Mouse (Mus musculus) ovary, adult 18-20 months (tissue): ENCODE data around the gene Sstr5.

Source experiments
- DNase-seq: peaks from one replicate; pipeline ENCODE4 v3.0.0; 2022; ENCODE audit warnings: low spot score, mixed read lengths

The Sstr5 gene

DNA sequence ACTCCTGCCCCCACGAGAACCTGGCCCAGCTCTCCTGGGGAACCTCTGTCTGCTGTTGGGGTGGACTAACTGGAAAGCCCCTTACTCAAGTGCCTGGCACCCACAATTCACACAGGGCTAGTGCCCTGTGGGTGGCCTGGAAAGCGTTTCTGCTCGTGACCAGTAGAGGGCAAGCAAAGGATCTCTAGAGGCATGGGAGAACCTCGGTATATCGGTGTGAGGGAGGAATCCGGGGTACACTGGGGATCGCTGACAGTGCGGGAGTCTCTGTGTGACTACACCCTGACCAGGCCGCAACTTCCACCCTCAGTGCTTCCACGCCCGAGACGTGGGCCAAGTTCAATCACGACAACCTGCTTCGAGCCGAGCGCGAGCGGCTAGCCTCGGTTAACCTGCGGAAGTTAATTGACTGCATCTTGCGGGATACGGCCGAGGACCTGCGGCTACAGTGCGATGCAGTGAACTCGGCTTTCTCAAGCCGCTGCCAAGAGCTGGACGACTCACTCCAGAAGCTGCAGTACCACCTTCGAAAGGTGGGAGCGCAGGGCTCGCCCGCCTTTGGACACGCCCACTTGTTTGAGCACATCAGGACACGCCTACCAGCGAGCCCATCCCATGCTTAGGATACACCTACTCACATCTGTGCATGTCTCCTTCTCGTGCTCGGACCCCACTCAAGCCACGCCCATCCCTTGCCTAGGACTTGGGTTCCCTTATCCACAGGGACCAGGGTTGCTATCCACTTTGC lies 22.6 kb downstream of the Sstr5 start:
- DNase-seq = peak; percentile 39

DNA sequence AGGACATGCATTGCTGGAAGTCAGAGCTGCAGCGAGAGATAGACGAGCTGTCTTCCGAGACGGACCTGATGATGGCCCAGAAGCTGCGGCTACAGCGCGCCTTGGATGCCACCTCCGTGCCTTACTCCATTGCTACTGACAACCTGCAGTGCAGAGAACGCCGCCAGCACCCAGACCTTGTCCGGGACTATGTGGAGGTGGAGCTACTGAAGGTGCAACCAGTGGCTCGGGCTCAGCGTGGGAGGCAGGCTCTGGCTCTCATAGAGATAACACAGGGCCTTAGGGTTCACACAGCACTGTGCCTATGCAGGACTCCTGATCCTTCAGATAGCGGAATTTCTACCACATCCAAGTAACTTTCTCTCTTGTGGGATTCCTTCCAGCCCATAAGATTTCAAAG lies 25.0 kb downstream of the Sstr5 start:
- DNase-seq = peak; percentile 35

GRCm38 (mm10) chr17:25471418-25471817 lies 25.7 kb downstream of the Sstr5 start:
- DNase-seq = peak; percentile 52

GRCm38 (mm10) chr17:25469798-25470197 lies 27.3 kb downstream of the Sstr5 start:
- DNase-seq = peak; percentile 27

DNA sequence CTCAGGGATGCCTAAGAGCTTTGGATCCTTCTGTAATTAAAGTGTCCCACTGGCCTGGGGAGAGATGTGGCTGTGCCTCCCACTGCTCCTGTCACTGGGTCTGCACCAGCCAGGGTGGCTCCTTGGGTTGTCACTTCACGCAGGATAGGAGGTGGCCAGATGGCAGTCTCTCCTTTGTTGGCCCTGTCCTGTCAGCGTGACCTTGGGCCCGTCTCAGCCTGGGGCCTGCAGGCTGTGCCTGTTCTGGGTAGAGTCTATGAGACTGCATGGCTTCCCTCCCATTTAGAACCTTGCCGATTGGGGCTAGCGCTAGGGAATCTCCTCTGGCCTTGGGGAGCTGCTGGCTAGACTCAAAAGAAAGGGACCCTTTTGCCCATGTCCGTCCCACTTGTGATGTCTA lies 28.8 kb downstream of the Sstr5 start:
- DNase-seq = no peak

GRCm38 (mm10) chr17:25467781-25468180 lies 29.3 kb downstream of the Sstr5 start:
- DNase-seq = no peak

GRCm38 (mm10) chr17:25466257-25466656 lies 30.8 kb downstream of the Sstr5 start:
- DNase-seq = no peak

GRCm38 (mm10) chr17:25464091-25464490 lies 33.0 kb downstream of the Sstr5 start:
- no peak for DNase-seq

- DNase-seq = no peak
Measured at GRCm38 (mm10) chr17:25463326-25463945, 33.7 kb downstream of the Sstr5 start.

- DNase-seq = no peak
Measured at GRCm38 (mm10) chr17:25462236-25462875, 34.7 kb downstream of the Sstr5 start.

DNA sequence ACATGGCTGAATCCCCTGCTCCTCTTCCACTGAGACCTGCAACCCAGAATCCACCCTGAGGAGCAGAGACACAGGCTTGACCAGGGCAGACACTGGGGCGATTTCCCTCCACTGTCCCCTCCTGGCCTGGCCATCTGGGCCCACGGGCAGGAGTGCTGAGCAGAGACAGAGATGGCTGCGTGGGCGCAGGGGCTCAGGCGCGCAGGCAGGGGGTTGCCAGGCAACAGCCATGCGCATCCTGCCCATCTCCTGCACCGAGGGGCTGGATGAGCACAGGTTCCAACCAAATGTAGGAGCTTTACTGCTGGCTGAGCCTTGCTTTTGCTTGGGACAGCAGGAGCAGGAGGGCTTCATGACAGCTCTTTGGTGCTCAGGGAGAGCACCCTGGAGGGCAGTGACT lies 40.5 kb downstream of the Sstr5 start:
- no peak for DNase-seq

GRCm38 (mm10) chr17:25454272-25454671 lies 42.8 kb downstream of the Sstr5 start, which contains the start of gene Tekt4:
TSS of gene Tekt4 (plus strand) at chr17:25454615.
- DNase-seq = no peak

- no peak for DNase-seq
Measured at GRCm38 (mm10) chr17:25452246-25452965, 44.7 kb downstream of the Sstr5 start.

- no peak for DNase-seq
Measured at GRCm38 (mm10) chr17:25450329-25450728, 46.8 kb downstream of the Sstr5 start.

GRCm38 (mm10) chr17:25447865-25448264 lies 49.2 kb downstream of the Sstr5 start:
- DNase-seq = no peak

DNA sequence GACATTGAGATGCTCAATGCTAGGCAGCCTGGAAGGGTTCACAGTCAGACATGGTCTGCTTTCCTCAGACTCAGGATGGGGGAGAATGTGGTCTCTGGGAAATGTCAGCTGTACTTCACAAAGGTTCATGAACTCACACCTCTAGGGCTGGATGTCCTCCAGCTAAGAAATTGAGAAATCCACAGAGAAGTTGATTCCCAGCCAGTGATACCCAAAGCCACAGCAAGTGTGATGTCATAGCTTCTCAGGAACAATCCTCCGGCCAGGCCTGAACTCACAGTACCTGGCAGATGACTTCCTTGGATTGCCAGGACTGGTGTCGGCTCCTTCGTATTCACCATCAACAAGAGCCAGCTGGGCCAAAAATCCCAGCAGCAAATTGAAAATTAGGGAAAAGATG lies 51.2 kb downstream of the Sstr5 start:
- DNase-seq = no peak

DNA sequence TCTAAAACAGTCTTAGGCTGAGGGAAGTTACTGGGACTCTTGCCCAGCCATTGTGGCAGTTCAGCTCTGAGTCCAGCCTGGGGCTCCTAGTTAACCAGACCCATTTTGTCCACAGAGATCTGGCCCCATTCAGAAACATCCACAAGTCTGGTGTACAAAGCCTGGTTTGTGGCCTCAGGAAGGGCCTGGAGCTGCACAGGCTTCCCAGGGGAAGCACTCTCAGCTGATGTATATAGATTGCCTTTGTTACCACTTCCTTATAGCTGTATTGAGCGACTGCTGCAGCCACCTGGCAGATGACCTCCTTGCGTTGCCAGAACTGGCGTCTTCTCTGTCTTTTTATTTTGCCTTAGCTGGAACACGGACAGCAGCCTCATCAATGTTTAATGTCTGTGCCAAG lies 52.0 kb downstream of the Sstr5 start:
- DNase-seq = no peak

- DNase-seq = no peak
Measured at GRCm38 (mm10) chr17:25442889-25443288, 54.2 kb downstream of the Sstr5 start.

GRCm38 (mm10) chr17:25441417-25441816 lies 55.7 kb downstream of the Sstr5 start:
- no peak for DNase-seq
